Mouse (Mus musculus) lung, adult 2 months (tissue): Measurements from ENCODE around the gene Cela2a.

ENCODE experiments used
- CTCF ChIP-seq: fragments of 200-500 bp; IDR thresholded peaks from 2 replicates; pipeline ENCODE4 v1.5.1; 2011; ENCODE audit warnings: mild to moderate bottlenecking, low read length, control low read depth; ENCODE audit not compliant: insufficient read depth
- POLR2A ChIP-seq: fragments of 200-500 bp; IDR thresholded peaks from 2 replicates; pipeline ENCODE4 v1.6.1; 2011; ENCODE audit warnings: low read depth, mild to moderate bottlenecking, control low read depth, low read length, borderline replicate concordance; ENCODE audit errors: extremely low read depth

DNA sequence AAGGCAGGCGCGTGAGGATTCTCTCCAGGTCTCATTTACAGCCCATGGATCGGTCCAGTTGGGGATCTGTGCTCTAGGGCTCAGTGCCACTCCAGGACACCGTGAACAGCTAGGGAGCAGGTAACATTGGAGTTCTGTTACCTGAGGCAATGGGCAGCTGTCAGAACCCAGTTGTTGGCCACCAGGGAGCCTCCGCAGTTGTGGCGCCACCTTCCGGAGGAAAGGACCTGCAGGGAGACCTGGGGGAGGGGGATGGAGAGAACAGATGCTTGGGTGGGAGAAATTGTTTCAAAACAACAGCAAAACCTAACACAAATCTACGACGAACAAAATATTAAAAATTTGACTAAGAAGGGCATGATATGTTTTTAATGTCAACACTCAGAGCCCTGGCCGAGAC is 3.9 kb downstream of the Cela2a start:
- no peak for TF ChIP-seq CTCF
- no peak for TF ChIP-seq POLR2A
